Mouse (Mus musculus): ENCODE measurements at regions not wholly inside any gene's neighbourhood (a gene's known extent, or its start where the extent isn't known, plus 50 kb on each side); places are given as distances from the start of the nearest gene placed in this dataset.

- no peak for DNase-seq (ENCODE audit: low read depth, low spot score)
Observed at GRCm38 (mm10) chr8:127753793-127754565, 604.4 kb upstream of the Nrp1 start.

- no peak for DNase-seq (ENCODE audit: low read depth, low spot score)
Observed at GRCm38 (mm10) chr8:127757396-127757795, 601.0 kb upstream of the Nrp1 start.

GRCm38 (mm10) chr8:127759906-127760305 lies 598.5 kb upstream of the Nrp1 start:
- no peak for DNase-seq (ENCODE audit: low read depth, low spot score)

DNA sequence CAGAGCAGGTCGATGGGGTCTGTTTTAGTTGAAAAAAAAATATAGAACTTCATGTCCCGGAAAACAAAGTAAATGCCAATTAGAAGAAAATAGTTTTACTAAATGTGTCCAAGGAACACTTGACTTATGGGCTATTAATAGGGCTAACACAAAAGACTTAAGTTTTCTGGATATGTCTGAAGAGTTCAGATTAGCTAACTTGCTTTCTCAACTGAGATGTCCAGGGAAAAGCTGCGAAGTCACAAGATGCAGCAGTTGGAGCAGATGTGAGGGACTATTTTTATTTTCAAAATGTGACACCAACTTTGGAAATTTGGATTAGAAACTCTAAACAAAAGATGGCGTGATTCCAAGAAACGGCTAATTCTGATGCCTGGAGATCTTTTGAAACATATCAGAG lies 593.2 kb upstream of the Nrp1 start:
- no peak for DNase-seq (ENCODE audit: low read depth, low spot score)

DNA sequence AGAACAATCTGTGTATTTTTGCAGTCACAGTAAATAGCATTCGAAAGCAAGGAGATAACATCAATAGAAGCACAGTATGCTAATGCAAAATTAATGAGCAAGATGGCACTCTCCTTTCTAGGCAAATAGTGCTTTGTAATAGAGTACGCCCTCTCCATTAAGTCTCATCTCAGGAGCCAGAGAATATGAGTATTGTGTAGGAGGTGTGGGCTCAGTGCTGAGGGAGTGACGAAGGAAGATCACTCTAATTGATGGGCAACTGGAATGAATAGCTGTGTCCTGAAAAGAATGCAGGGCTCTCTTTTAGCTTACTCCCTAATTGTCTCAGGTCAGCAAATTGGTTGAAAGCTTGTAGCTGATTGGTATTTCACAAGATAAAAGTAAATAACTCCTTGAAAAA lies 590.1 kb upstream of the Nrp1 start:
- no peak for DNase-seq (ENCODE audit: low read depth, low spot score)

GRCm38 (mm10) chr8:127769651-127770050 lies 588.8 kb upstream of the Nrp1 start:
- DNase-seq (ENCODE audit: low read depth, low spot score) = no peak

DNA sequence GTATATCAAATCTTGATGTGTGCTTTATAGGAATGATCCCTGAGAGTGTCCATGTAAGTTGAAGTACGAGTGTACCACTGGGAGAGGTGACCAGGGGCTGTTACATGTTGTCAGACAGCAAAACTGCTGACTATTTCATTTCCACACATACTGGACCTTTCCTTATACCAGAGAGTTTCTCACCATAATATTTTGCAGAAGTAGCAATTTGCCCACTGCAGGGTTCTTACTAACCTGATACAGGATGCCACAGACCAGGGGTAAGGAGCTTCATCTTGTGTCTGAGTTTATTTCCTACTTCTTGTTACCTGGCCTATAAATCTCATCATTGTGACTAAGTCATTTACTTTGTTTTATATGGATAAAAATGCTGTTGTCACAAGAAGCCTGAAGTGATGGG lies 586.6 kb upstream of the Nrp1 start:
- no peak for DNase-seq (ENCODE audit: low read depth, low spot score)

DNA sequence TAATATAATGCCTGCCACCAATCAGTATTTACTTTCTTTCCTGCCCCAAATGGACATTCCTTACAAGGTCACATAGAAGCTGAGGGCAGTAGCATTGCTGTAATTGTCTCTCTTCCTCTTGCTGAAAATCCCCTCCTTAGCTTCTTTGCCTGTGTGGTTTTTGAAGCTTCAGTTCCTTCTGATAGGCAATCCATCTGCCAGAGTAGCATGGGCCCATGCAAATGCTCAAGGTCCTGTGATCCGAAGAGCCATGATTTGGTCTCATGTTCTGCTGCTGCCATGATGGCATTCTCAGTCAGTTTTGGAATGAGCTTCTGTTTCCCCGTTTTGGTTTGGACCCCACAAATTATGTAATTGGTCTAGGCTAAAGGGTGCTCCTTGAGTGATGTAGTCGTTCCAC lies 586.0 kb upstream of the Nrp1 start:
- DNase-seq (ENCODE audit: low read depth, low spot score) = no peak

DNA sequence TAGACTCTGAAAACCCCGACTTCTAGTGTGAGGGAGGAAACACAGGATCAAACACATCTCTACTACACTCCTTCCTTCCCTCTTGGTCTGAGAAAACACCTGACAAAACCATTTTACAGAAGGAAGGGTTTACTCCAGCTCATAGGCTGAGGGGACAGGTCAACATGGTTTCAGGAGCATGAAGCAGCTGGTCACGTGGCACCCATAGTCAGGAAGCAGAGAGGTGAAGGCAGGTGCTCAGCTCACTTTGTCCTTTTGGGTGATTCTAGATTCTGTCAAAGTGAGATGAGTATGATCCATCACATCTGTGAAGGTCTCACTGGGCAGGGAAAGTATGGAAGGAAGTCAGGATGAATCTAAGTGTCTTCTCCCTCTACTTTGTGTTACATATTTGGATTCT lies 585.5 kb upstream of the Nrp1 start:
- no peak for DNase-seq (ENCODE audit: low read depth, low spot score)

DNA sequence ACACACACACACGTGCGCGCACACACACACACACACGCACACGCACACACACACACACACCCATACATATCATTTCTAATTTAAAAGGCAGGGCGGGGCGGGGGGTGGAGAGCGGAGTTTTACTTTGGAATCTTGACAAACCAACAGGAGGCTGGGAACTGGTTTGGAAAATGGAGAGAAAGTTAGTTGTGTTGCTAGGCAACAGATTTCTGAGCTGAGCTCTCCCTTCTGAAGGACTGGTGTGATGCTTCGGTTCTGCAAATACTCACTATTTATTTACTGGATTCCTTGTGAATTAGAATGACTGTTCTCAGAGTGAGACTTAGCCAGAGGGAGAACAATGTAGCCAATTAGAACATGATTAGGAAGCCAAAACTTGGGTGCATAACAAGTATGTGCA lies 583.8 kb upstream of the Nrp1 start:
- DNase-seq (ENCODE audit: low read depth, low spot score) = no peak

GRCm38 (mm10) chr8:127775160-127775559 lies 583.2 kb upstream of the Nrp1 start:
- no peak for DNase-seq (ENCODE audit: low read depth, low spot score)

- DNase-seq (ENCODE audit: low read depth, low spot score) = no peak
Observed at GRCm38 (mm10) chr8:127775747-127776146, 582.7 kb upstream of the Nrp1 start.

DNA sequence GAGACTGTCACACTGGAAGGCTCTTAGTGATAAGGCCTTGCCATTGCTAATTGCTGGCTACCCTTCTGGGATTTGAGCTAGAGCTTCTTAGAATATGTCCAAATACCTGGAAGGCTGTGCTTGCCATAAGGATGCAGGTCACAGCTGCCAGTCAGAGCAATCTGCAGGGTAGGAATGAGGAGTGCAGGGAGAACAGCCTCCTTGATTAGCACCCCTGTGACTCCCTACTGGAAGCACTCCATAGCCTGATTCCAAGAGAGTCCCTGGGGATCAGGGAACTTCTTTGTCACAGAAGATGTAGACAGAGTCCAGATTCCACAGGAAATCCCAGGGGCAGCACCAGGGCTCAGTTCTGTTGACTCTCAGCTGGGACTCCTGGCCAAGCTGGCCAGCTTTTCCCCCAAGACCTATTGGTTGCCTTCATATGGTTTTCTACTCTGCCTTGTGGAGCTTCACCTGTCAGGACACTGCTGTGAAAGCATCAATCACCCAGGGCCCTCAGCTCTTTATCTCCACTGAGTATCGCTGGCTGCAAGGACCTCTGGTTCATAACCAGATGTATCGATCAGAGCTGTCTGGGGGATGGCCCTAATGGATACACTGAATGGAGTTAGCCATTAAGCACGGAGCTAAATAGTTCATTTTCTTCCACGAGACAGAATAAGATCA lies 579.9 kb upstream of the Nrp1 start:
- no peak for DNase-seq (ENCODE audit: low read depth, low spot score)

GRCm38 (mm10) chr8:127779021-127779689 lies 579.2 kb upstream of the Nrp1 start:
- DNase-seq (ENCODE audit: low read depth, low spot score) = no peak

GRCm38 (mm10) chr8:127780596-127780995 lies 577.8 kb upstream of the Nrp1 start:
- no peak for DNase-seq (ENCODE audit: low read depth, low spot score)

DNA sequence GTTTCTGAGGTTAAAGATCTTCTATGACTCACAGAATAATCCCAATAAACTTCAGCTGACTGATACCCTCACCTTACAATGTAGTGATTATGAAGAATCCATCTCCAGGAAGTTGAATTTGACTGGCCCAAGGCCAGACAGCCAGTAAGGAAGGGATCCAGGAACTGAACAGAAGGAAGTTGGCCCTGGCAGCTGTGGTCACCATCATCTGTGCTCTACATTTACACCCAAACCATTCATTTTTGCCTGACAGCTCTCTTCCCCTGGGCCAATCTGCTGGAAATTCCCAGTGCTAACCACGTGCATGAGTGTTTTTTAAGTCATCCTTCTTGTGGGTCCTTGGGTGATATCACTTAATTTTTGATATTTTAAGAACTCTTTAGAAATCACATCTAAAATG lies 577.4 kb upstream of the Nrp1 start:
- DNase-seq (ENCODE audit: low read depth, low spot score) = no peak

GRCm38 (mm10) chr8:127792611-127793010 lies 565.8 kb upstream of the Nrp1 start:
- DNase-seq (ENCODE audit: low read depth, low spot score) = no peak

- no peak for DNase-seq (ENCODE audit: low read depth, low spot score)
Observed at GRCm38 (mm10) chr8:127799849-127800471, 558.4 kb upstream of the Nrp1 start.

GRCm38 (mm10) chr8:127802136-127802535 lies 556.3 kb upstream of the Nrp1 start:
- DNase-seq (ENCODE audit: low read depth, low spot score) = no peak

DNA sequence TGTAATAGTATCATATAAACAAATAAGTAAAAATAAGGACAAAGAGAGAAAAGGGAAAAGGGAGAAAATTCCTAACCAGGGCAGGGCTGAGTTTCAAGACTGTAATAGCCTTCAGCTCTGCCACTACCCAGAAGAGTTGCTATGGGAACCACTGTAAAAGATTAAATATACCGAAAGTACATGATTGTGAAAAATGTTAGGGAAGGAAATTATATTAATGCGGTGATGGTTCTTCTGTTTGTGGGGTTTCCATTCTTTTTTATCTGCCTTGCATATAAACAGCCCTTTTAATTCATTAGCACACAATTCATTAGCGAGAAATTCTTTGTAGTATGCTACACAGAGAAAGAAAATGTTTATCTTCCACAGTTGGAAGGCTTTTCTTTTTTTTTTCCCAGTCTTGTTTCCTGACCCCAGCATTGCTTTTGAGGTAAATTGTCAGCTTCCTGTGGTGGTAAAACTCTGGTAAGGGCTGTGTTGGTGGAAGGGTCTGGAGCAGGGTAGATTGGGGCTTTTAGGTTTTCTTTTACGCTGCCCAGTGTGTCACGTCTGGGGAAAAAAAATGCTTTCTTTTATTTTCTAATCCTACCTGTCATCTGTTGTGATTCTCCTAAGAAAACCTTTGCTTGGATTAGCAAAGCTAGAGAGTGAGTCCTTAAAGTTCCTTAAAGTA lies 555.6 kb upstream of the Nrp1 start:
- DNase-seq (ENCODE audit: low read depth, low spot score) = no peak

DNA sequence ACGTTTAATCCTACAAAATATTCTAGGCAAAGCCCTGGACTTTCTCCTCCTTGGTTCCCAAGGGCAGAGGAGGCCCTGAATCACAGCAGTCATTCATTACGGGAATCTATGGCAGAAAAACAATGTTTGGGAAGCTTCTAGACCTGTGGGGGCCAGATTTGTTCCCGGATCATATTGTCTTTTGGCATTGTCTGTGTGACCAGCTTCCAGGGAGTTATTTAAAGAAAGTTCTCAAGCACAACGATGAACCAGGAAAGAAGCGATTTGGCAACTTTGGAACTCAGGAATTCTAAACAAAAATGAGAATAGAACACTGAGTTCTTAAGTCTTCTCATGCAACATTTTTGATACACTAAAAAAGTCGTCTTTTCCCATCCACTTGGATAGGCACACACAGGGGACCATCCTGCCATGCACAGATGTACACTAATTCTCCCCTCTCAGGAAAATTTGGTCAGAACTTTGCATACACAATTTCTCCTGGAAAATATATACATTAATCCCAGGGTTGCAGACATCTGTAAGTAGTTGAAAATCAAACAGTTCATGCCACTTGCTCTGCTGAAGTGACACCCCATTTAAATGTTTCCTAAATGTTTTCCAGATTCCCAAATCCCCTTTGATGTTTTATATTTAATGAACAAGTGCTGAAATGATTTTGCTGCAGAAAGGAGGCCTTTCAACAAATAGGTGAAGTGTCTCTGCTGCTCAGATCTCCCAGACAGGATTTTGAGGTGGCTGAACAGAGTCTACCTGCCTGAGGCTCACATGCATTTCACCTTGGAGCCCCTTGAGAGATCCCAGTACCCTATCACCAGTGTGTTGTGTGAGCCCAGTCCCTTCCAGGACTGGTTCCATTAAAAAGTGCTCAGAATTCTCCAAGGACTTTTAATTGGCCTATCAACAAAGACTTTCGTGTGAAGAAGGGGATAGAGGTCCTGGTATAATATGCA lies 548.9 kb upstream of the Nrp1 start:
- no peak for DNase-seq (ENCODE audit: low read depth, low spot score)
